Mouse (Mus musculus): ENCODE results near the gene 4933428M09Rik. TPM values are rescaled to one million over a fixed set of nuclear protein-coding genes. Genes with fewer than 3 reads are reported as not detected.
A peak's percentile ranks its signal among the peaks of the same experiment; 100 is the strongest.
"Not testable (repeated sequence)": the region's sequence is repeated elsewhere in the genome, so short reads cannot be mapped to it uniquely, and the experiment has no call there.

4933428M09Rik gene
- polyA plus RNA-seq (2016; fragmentation: Nextera tagmentation; extraction: Ambion mirVana), result not detected in 2 replicates

GRCm38 (mm10) chrX:139178928-139179327 lies at the start of gene 4933428M09Rik:
4933428M09Rik (plus strand) TSS chrX:139179228.
- Histone ChIP-seq H3K27me3 (no peaks in the 10 kb centered on the region), H3K4me1 (no peaks in the 10 kb centered on the region), H3K9me3 (no peaks in the 10 kb centered on the region), H3K4me3 (no peak within 1 kb of the TSS), H3K9ac (no peak within 1 kb of the TSS), H3K4me2 (replicated peaks) (no peak within 1 kb of the TSS), H3K36me3 (no peaks in the 10 kb centered on the region), H3K27ac (no peak within 1 kb of the TSS)
- 89% methylated on average over 8 of the region's 8 CpGs for WGBS
- no peak for ATAC-seq (ENCODE audit: insufficient number of reproducible peaks, insufficient read depth, low FRiP score, low TSS enrichment)

- Histone ChIP-seq H3K27ac (no peak overlapping the region), H3K9ac (no peak overlapping the region), H3K4me1 (no peaks in the 10 kb centered on the region), H3K4me3 (no peak overlapping the region), H3K36me3 (no peaks in the 10 kb centered on the region), H3K9me3 (no peaks in the 10 kb centered on the region), H3K27me3 (no peaks in the 10 kb centered on the region), H3K4me2 (replicated peaks) (no peak overlapping the region)
- no peak for ATAC-seq (ENCODE audit: insufficient number of reproducible peaks, insufficient read depth, low FRiP score, low TSS enrichment)
- 51% methylated on average over 4 of the region's 4 CpGs for WGBS
These were observed 45.0 kb upstream of the 4933428M09Rik start for GRCm38 (mm10) chrX:139134031-139134430.

- not testable (repeated sequence) for H3K27ac ChIP-seq; H3K36me3 ChIP-seq; H3K4me2 ChIP-seq (replicated peaks); H3K9me3 ChIP-seq; ATAC-seq (ENCODE audit: insufficient number of reproducible peaks, insufficient read depth, low FRiP score, low TSS enrichment); H3K27me3 ChIP-seq; H3K4me1 ChIP-seq; H3K4me3 ChIP-seq; H3K9ac ChIP-seq
- 88% methylated on average over 3 of the region's 3 CpGs for WGBS
These were observed 12.5 kb downstream of the 4933428M09Rik start for GRCm38 (mm10) chrX:139191506-139191905.

GRCm38 (mm10) chrX:139194572-139195279 lies 15.7 kb downstream of the 4933428M09Rik start:
- Histone ChIP-seq H3K36me3 (no peaks in the 10 kb centered on the region), H3K27ac (no peak overlapping the region), H3K27me3 (no peaks in the 10 kb centered on the region), H3K9me3 (no peaks in the 10 kb centered on the region), H3K4me1 (no peaks in the 10 kb centered on the region), H3K9ac (no peak overlapping the region), H3K4me2 (replicated peaks) (no peak overlapping the region), H3K4me3 (no peak overlapping the region)
- no peak for ATAC-seq (ENCODE audit: insufficient number of reproducible peaks, insufficient read depth, low FRiP score, low TSS enrichment)
- 41% methylated on average over 1 of the region's 1 CpGs for WGBS

GRCm38 (mm10) chrX:139209191-139209828 lies 30.3 kb downstream of the 4933428M09Rik start:
- H3K4me2 ChIP-seq (replicated peaks); H3K36me3 ChIP-seq; ATAC-seq (ENCODE audit: insufficient number of reproducible peaks, insufficient read depth, low FRiP score, low TSS enrichment); H3K4me3 ChIP-seq; H3K9ac ChIP-seq; H3K9me3 ChIP-seq; H3K27ac ChIP-seq; H3K27me3 ChIP-seq; H3K4me1 ChIP-seq: not testable (repeated sequence)
- WGBS, result 81% methylated on average over 4 of the region's 4 CpGs

GRCm38 (mm10) chrX:139209829-139210225 lies 30.8 kb downstream of the 4933428M09Rik start, which contains the start of gene Mum1l1:
Mum1l1 (plus strand) TSS chrX:139210042.
- peak; percentile 87 for ATAC-seq (ENCODE audit: insufficient number of reproducible peaks, insufficient read depth, low FRiP score, low TSS enrichment)
- no peaks in the 10 kb centered on the region for H3K9me3 ChIP-seq
- H3K4me1 ChIP-seq, result no peaks in the 10 kb centered on the region
- H3K27me3 ChIP-seq, result no peaks in the 10 kb centered on the region
- no peaks in the 10 kb centered on the region for H3K36me3 ChIP-seq
- peak within 1 kb of the TSS; percentile 43 for H3K4me2 ChIP-seq (replicated peaks)
- H3K9ac ChIP-seq, result peak within 1 kb of the TSS; percentile 43; the same call in 1 of the 2 replicates
- peak within 1 kb of the TSS; percentile 43 for H3K4me3 ChIP-seq
- 14% methylated on average over 31 of the region's 31 CpGs for WGBS
- H3K27ac ChIP-seq, result no peak within 1 kb of the TSS

- Histone ChIP-seq H3K9ac (no peak overlapping the region), H3K27me3 (no peaks in the 10 kb centered on the region), H3K4me2 (replicated peaks) (no peak overlapping the region), H3K27ac (no peak overlapping the region), H3K9me3 (no peaks in the 10 kb centered on the region), H3K4me3 (no peak overlapping the region), H3K36me3 (no peaks in the 10 kb centered on the region), H3K4me1 (no peaks in the 10 kb centered on the region)
- 70% methylated on average over 4 of the region's 4 CpGs for WGBS
- ATAC-seq (ENCODE audit: insufficient number of reproducible peaks, insufficient read depth, low FRiP score, low TSS enrichment), result no peak
These were observed 35.7 kb downstream of the 4933428M09Rik start for GRCm38 (mm10) chrX:139214765-139215164.

GRCm38 (mm10) chrX:139216409-139216808 lies 37.4 kb downstream of the 4933428M09Rik start:
- H3K27ac ChIP-seq, result no peak overlapping the region
- H3K4me1 ChIP-seq, result no peaks in the 10 kb centered on the region
- H3K9ac ChIP-seq, result no peak overlapping the region
- peak overlapping the region; percentile 43; the same call in 1 of the 2 replicates for H3K4me2 ChIP-seq (replicated peaks)
- H3K27me3 ChIP-seq, result no peaks in the 10 kb centered on the region
- H3K9me3 ChIP-seq, result no peaks in the 10 kb centered on the region
- no peaks in the 10 kb centered on the region for H3K36me3 ChIP-seq
- no peak overlapping the region for H3K4me3 ChIP-seq
- 0 out of 2 replicates have a peak, but pooled peaks have one; percentile 52 for ATAC-seq (ENCODE audit: insufficient number of reproducible peaks, insufficient read depth, low FRiP score, low TSS enrichment)
- 67% methylated on average over 5 of the region's 5 CpGs for WGBS

- peak overlapping the region; percentile 30 for H3K4me3 ChIP-seq
- 14% methylated on average over 22 of the region's 22 CpGs for WGBS
- H3K9ac ChIP-seq, result no peak overlapping the region
- no peaks in the 10 kb centered on the region for H3K36me3 ChIP-seq
- no peaks in the 10 kb centered on the region for H3K4me1 ChIP-seq
- no peaks in the 10 kb centered on the region for H3K9me3 ChIP-seq
- H3K4me2 ChIP-seq (replicated peaks), result peak overlapping the region; percentile 43
- H3K27me3 ChIP-seq, result no peaks in the 10 kb centered on the region
- no peak overlapping the region for H3K27ac ChIP-seq
- peak; percentile 86 for ATAC-seq (ENCODE audit: insufficient number of reproducible peaks, insufficient read depth, low FRiP score, low TSS enrichment)
These were observed 38.1 kb downstream of the 4933428M09Rik start for GRCm38 (mm10) chrX:139216991-139217593.

GRCm38 (mm10) chrX:139217776-139218175 lies 38.7 kb downstream of the 4933428M09Rik start:
- Histone ChIP-seq H3K4me3 (peak overlapping the region; percentile 30; the same call in 1 of the 2 replicates), H3K36me3 (no peaks in the 10 kb centered on the region), H3K27ac (no peak overlapping the region), H3K4me1 (no peaks in the 10 kb centered on the region), H3K9me3 (no peaks in the 10 kb centered on the region), H3K9ac (no peak overlapping the region), H3K4me2 (replicated peaks) (peak overlapping the region; percentile 43), H3K27me3 (no peaks in the 10 kb centered on the region)
- 61% methylated on average over 10 of the region's 10 CpGs for WGBS
- ATAC-seq (ENCODE audit: insufficient number of reproducible peaks, insufficient read depth, low FRiP score, low TSS enrichment), result no peak

- no peak overlapping the region for H3K9ac ChIP-seq
- H3K4me3 ChIP-seq, result no peak overlapping the region
- ATAC-seq (ENCODE audit: insufficient number of reproducible peaks, insufficient read depth, low FRiP score, low TSS enrichment), result no peak
- H3K9me3 ChIP-seq, result no peaks in the 10 kb centered on the region
- no peaks in the 10 kb centered on the region for H3K36me3 ChIP-seq
- no peak overlapping the region for H3K27ac ChIP-seq
- no peaks in the 10 kb centered on the region for H3K27me3 ChIP-seq
- WGBS, result 34% methylated on average over 2 of the region's 2 CpGs
- no peaks in the 10 kb centered on the region for H3K4me1 ChIP-seq
- no peak overlapping the region for H3K4me2 ChIP-seq (replicated peaks)
These were observed 40.0 kb downstream of the 4933428M09Rik start for GRCm38 (mm10) chrX:139219017-139219416.

- ATAC-seq (ENCODE audit: insufficient number of reproducible peaks, insufficient read depth, low FRiP score, low TSS enrichment), result no peak
- no peak overlapping the region for H3K4me2 ChIP-seq (replicated peaks)
- 82% methylated on average over 4 of the region's 4 CpGs for WGBS
These were observed 41.8 kb downstream of the 4933428M09Rik start for GRCm38 (mm10) chrX:139220830-139221229.

More at GRCm38 (mm10) chrX:139220830-139221229, 41.8 kb downstream of the 4933428M09Rik start:
- Histone ChIP-seq H3K27ac (no peak overlapping the region), H3K9ac (no peak overlapping the region), H3K9me3 (no peaks in the 10 kb centered on the region), H3K27me3 (no peaks in the 10 kb centered on the region), H3K4me3 (no peak overlapping the region), H3K36me3 (no peaks in the 10 kb centered on the region), H3K4me1 (no peaks in the 10 kb centered on the region)
